Mouse (Mus musculus) myocyte (in vitro differentiated cells): ENCODE measurements around the gene Catsperd.
A peak's percentile ranks its signal among the peaks of the same experiment; 100 is the strongest.

ENCODE experiments used
- E2F4 ChIP-seq: IDR thresholded peaks from one replicate; pipeline ENCODE4 v1.6.1; 2011; ENCODE audit warnings: mild to moderate bottlenecking, control low read depth, moderate library complexity; ENCODE audit not compliant: insufficient read depth
- POLR2A ChIP-seq: IDR thresholded peaks from one replicate; pipeline ENCODE4 v1.6.1; 2011; ENCODE audit warnings: low read depth, mild to moderate bottlenecking, control low read depth, moderate library complexity; ENCODE audit not compliant: insufficient read length
- POLR2AphosphoS2 ChIP-seq: IDR thresholded peaks from one replicate; pipeline ENCODE4 v1.6.1; 2011; ENCODE audit warnings: low read depth, control low read depth; ENCODE audit not compliant: insufficient read length
- USF1 ChIP-seq: IDR thresholded peaks from one replicate; pipeline ENCODE4 v1.6.1; 2011; ENCODE audit warnings: low read depth, mild to moderate bottlenecking, control low read depth, moderate library complexity

- TF ChIP-seq POLR2A (no peak), USF1 (no peak), POLR2AphosphoS2 (peak; percentile 11), E2F4 (no peak)
Measured at GRCm38 (mm10) chr17:56611861-56612564, 15.9 kb upstream of the Catsperd start.
